Mouse (Mus musculus): ENCODE results near the gene Steap3. TPM values are rescaled to one million over a fixed set of nuclear protein-coding genes. Genes with fewer than 3 reads are reported as not detected.

Gene Steap3
- polyA plus RNA-seq, 1 experiment, result 42.7 TPM

GRCm38 (mm10) chr1:120168674-120169073, 103.8 kb downstream of the Steap3 start:
- Histone ChIP-seq H3K79me3 (ENCODE audit: low read depth) (no peaks in the 10 kb centered on the region), H3K27me3 (ENCODE audit: control insufficient read depth, insufficient read depth, insufficient read length) (no peaks in the 10 kb centered on the region), H3ac (ENCODE audit: control insufficient read depth, insufficient read length, low read depth) (no peak overlapping the region), H3K79me2 (ENCODE audit: control insufficient read depth, insufficient read depth) (no peaks in the 10 kb centered on the region), H3K4me3 (ENCODE audit: insufficient read depth, poor library complexity, severe bottlenecking) (no peak overlapping the region), H3K36me3 (ENCODE audit: control insufficient read depth, insufficient read depth) (no peaks in the 10 kb centered on the region)
- TF ChIP-seq USF1 (IDR thresholded peaks at IDR 0.05; ENCODE audit: low read depth) (no peak), MAX (IDR thresholded peaks at IDR 0.05) (no peak), FOSL1 (IDR thresholded peaks at IDR 0.05; ENCODE audit: insufficient read depth, low read length, poor library complexity, severe bottlenecking) (no peak), MYOD1 (IDR thresholded peaks at IDR 0.05; ENCODE audit: control insufficient read depth, insufficient read length, low read depth) (no peak), CTCF (IDR thresholded peaks at IDR 0.05; ENCODE audit: control insufficient read depth, insufficient read depth, insufficient read length) (no peak), CEBPB (IDR thresholded peaks at IDR 0.05; ENCODE audit: low read depth) (no peak), MYOG (IDR thresholded peaks at IDR 0.05; ENCODE audit: control insufficient read depth, extremely low read depth, insufficient read length) (no peak)

DNA sequence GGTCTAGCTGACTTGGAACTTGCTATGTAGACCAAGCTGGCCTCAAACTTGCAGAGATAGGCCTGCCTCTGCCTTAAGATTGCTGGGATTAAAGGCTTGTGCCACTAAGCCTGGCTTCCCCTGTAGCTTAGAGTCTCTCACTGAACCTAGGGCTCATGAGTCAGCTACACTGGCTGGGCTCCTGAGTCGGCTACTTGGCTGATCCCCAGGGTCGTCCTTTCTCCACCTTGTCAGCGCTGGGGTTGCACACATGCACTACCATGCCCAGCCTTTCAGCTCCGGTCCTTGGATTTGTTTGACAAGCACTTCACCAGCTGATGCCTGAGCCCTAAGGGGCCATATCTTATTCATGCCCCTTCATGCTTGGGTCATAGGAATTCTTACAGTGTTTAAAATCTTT, 104.5 kb downstream of the Steap3 start:
- no peak for TF ChIP-seq CTCF (IDR thresholded peaks at IDR 0.05; ENCODE audit: control insufficient read depth, insufficient read depth, insufficient read length)
- TF ChIP-seq FOSL1 (IDR thresholded peaks at IDR 0.05; ENCODE audit: insufficient read depth, low read length, poor library complexity, severe bottlenecking), result no peak
- TF ChIP-seq MYOD1 (IDR thresholded peaks at IDR 0.05; ENCODE audit: control insufficient read depth, insufficient read length, low read depth), result no peak
- TF ChIP-seq MAX (IDR thresholded peaks at IDR 0.05), result no peak
- no peak for TF ChIP-seq MYOG (IDR thresholded peaks at IDR 0.05; ENCODE audit: control insufficient read depth, extremely low read depth, insufficient read length)
- TF ChIP-seq USF1 (IDR thresholded peaks at IDR 0.05; ENCODE audit: low read depth), result no peak
- no peak for TF ChIP-seq CEBPB (IDR thresholded peaks at IDR 0.05; ENCODE audit: low read depth)
- no peaks in the 10 kb centered on the region for H3K79me3 ChIP-seq (ENCODE audit: low read depth)
- no peak overlapping the region for H3K4me3 ChIP-seq (ENCODE audit: insufficient read depth, poor library complexity, severe bottlenecking)
- no peaks in the 10 kb centered on the region for H3K79me2 ChIP-seq (ENCODE audit: control insufficient read depth, insufficient read depth)
- H3ac ChIP-seq (ENCODE audit: control insufficient read depth, insufficient read length, low read depth), result no peak overlapping the region
- H3K36me3 ChIP-seq (ENCODE audit: control insufficient read depth, insufficient read depth), result no peaks in the 10 kb centered on the region
- no peaks in the 10 kb centered on the region for H3K27me3 ChIP-seq (ENCODE audit: control insufficient read depth, insufficient read depth, insufficient read length)

DNA sequence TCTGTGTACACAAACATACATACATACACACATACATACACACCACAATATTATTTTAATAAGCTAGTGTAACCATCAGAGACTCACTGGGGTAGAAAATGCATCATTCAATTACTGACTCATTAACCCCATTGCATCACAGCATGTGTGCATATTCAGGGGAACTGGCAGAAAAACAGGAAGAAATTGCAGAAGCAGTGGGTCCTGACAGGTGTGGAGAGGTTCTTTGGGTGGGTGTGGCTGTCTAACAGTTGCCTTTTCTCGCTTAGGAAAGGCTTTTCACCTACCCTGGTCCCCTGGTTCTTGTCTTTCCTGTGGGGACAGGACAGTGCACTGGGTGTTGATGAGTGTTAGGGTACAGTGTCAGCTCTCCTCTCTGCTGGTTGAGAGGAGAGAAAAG, 109.9 kb downstream of the Steap3 start:
- no peaks in the 10 kb centered on the region for H3K36me3 ChIP-seq (ENCODE audit: control insufficient read depth, insufficient read depth)
- no peaks in the 10 kb centered on the region for H3K27me3 ChIP-seq (ENCODE audit: control insufficient read depth, insufficient read depth, insufficient read length)
- no peaks in the 10 kb centered on the region for H3K79me2 ChIP-seq (ENCODE audit: control insufficient read depth, insufficient read depth)
- no peaks in the 10 kb centered on the region for H3K79me3 ChIP-seq (ENCODE audit: low read depth)
- H3K4me3 ChIP-seq (ENCODE audit: insufficient read depth, poor library complexity, severe bottlenecking), result no peak overlapping the region
- TF ChIP-seq MYOG (IDR thresholded peaks at IDR 0.05; ENCODE audit: control insufficient read depth, extremely low read depth, insufficient read length), result no peak
- no peak for TF ChIP-seq USF1 (IDR thresholded peaks at IDR 0.05; ENCODE audit: low read depth)
- no peak for TF ChIP-seq CEBPB (IDR thresholded peaks at IDR 0.05; ENCODE audit: low read depth)
- TF ChIP-seq CTCF (IDR thresholded peaks at IDR 0.05; ENCODE audit: control insufficient read depth, insufficient read depth, insufficient read length), result no peak
- TF ChIP-seq FOSL1 (IDR thresholded peaks at IDR 0.05; ENCODE audit: insufficient read depth, low read length, poor library complexity, severe bottlenecking), result no peak
- TF ChIP-seq MYOD1 (IDR thresholded peaks at IDR 0.05; ENCODE audit: control insufficient read depth, insufficient read length, low read depth), result no peak
- TF ChIP-seq MAX (IDR thresholded peaks at IDR 0.05), result no peak
- H3ac ChIP-seq (ENCODE audit: control insufficient read depth, insufficient read length, low read depth), result no peak overlapping the region

- Histone ChIP-seq H3K4me3 (ENCODE audit: insufficient read depth, poor library complexity, severe bottlenecking) (no peak overlapping the region), H3K27me3 (ENCODE audit: control insufficient read depth, insufficient read depth, insufficient read length) (no peaks in the 10 kb centered on the region), H3ac (ENCODE audit: control insufficient read depth, insufficient read length, low read depth) (no peak overlapping the region), H3K79me3 (ENCODE audit: low read depth) (no peaks in the 10 kb centered on the region), H3K79me2 (ENCODE audit: control insufficient read depth, insufficient read depth) (no peaks in the 10 kb centered on the region), H3K36me3 (ENCODE audit: control insufficient read depth, insufficient read depth) (no peaks in the 10 kb centered on the region)
- TF ChIP-seq FOSL1 (IDR thresholded peaks at IDR 0.05; ENCODE audit: insufficient read depth, low read length, poor library complexity, severe bottlenecking) (no peak), MAX (IDR thresholded peaks at IDR 0.05) (no peak), CEBPB (IDR thresholded peaks at IDR 0.05; ENCODE audit: low read depth) (no peak), MYOD1 (IDR thresholded peaks at IDR 0.05; ENCODE audit: control insufficient read depth, insufficient read length, low read depth) (no peak), USF1 (IDR thresholded peaks at IDR 0.05; ENCODE audit: low read depth) (no peak), CTCF (IDR thresholded peaks at IDR 0.05; ENCODE audit: control insufficient read depth, insufficient read depth, insufficient read length) (no peak), MYOG (IDR thresholded peaks at IDR 0.05; ENCODE audit: control insufficient read depth, extremely low read depth, insufficient read length) (no peak)
Observed at GRCm38 (mm10) chr1:120161502-120161901, 111.0 kb downstream of the Steap3 start.

DNA sequence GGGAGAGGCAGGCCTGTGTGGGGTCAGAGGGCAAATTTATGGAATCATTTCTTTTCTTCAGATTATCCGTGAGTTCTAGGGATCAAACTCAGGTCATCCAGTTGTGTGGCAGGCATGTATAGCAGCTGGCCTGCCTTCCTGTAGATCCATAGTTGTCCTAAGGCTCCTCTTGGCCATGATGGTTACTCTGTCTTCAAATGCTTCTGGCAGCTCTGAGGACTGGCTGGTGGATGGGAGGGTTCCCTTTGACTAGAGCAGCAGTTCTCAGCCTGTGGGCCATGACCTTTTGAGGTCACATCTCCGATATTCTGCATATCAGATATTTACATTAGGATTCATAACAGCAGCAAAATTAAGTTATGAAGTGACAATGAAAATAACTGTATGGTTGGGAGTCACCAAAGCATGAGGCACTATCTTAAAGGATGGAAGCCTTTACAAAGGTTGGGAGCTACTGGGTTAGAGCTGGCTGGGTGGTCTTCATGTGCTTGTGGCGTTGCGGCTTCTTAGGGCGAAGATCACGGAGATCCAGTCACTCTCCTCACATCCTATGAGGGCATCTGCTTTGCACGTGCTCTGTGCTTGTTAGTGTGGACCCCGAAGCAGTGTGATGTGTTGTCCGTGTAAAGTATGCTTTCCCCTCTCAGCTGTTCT, 113.9 kb downstream of the Steap3 start:
- H3K36me3 ChIP-seq (ENCODE audit: control insufficient read depth, insufficient read depth), result no peaks in the 10 kb centered on the region
- no peaks in the 10 kb centered on the region for H3K79me3 ChIP-seq (ENCODE audit: low read depth)
- H3K79me2 ChIP-seq (ENCODE audit: control insufficient read depth, insufficient read depth), result no peaks in the 10 kb centered on the region
- H3K4me3 ChIP-seq (ENCODE audit: insufficient read depth, poor library complexity, severe bottlenecking), result no peak overlapping the region
- TF ChIP-seq CEBPB (IDR thresholded peaks at IDR 0.05; ENCODE audit: low read depth) (no peak), CTCF (IDR thresholded peaks at IDR 0.05; ENCODE audit: control insufficient read depth, insufficient read depth, insufficient read length) (no peak), USF1 (IDR thresholded peaks at IDR 0.05; ENCODE audit: low read depth) (no peak), MAX (IDR thresholded peaks at IDR 0.05) (no peak), FOSL1 (IDR thresholded peaks at IDR 0.05; ENCODE audit: insufficient read depth, low read length, poor library complexity, severe bottlenecking) (no peak), MYOD1 (IDR thresholded peaks at IDR 0.05; ENCODE audit: control insufficient read depth, insufficient read length, low read depth) (no peak), MYOG (IDR thresholded peaks at IDR 0.05; ENCODE audit: control insufficient read depth, extremely low read depth, insufficient read length) (no peak)
- no peaks in the 10 kb centered on the region for H3K27me3 ChIP-seq (ENCODE audit: control insufficient read depth, insufficient read depth, insufficient read length)
- H3ac ChIP-seq (ENCODE audit: control insufficient read depth, insufficient read length, low read depth), result no peak overlapping the region

All from C2C12 (cell line).